Mouse (Mus musculus): Measurements from ENCODE around the gene Hnrnpc.

Hnrnpc gene

GRCm38 (mm10) chr14:52103856-52104676, at the start of gene Hnrnpc:
TSS of gene Hnrnpc (minus strand) at chr14:52104028.
- DNase-seq (ENCODE audit: low read depth, low spot score), result peak; percentile 100

- no peak for DNase-seq (ENCODE audit: low read depth, low spot score)
Measured at GRCm38 (mm10) chr14:52152613-52153012, 48.8 kb upstream of the Hnrnpc start.

GRCm38 (mm10) chr14:52152179-52152578, 48.4 kb upstream of the Hnrnpc start:
- no peak for DNase-seq (ENCODE audit: low read depth, low spot score)

- no peak for DNase-seq (ENCODE audit: low read depth, low spot score)
Measured at GRCm38 (mm10) chr14:52149888-52150287, 46.1 kb upstream of the Hnrnpc start.

- peak; percentile 40 for DNase-seq (ENCODE audit: low read depth, low spot score)
Measured at GRCm38 (mm10) chr14:52146540-52146939, 42.7 kb upstream of the Hnrnpc start.

GRCm38 (mm10) chr14:52144165-52144564, 40.3 kb upstream of the Hnrnpc start:
- DNase-seq (ENCODE audit: low read depth, low spot score), result no peak

- DNase-seq (ENCODE audit: low read depth, low spot score), result no peak
Measured at GRCm38 (mm10) chr14:52141445-52142127, 37.8 kb upstream of the Hnrnpc start.

GRCm38 (mm10) chr14:52140577-52141444, 37.0 kb upstream of the Hnrnpc start:
- DNase-seq (ENCODE audit: low read depth, low spot score), result peak; percentile 82

GRCm38 (mm10) chr14:52133584-52133983, 29.8 kb upstream of the Hnrnpc start:
- no peak for DNase-seq (ENCODE audit: low read depth, low spot score)

GRCm38 (mm10) chr14:52124636-52125035, 20.8 kb upstream of the Hnrnpc start:
- DNase-seq (ENCODE audit: low read depth, low spot score), result no peak

- peak; percentile 78 for DNase-seq (ENCODE audit: low read depth, low spot score)
Measured at GRCm38 (mm10) chr14:52123918-52124317, 20.1 kb upstream of the Hnrnpc start.

GRCm38 (mm10) chr14:52120169-52120568, 16.3 kb upstream of the Hnrnpc start:
- no peak for DNase-seq (ENCODE audit: low read depth, low spot score)

GRCm38 (mm10) chr14:52118823-52119608, 15.2 kb upstream of the Hnrnpc start:
- peak; percentile 44 for DNase-seq (ENCODE audit: low read depth, low spot score)

- DNase-seq (ENCODE audit: low read depth, low spot score), result no peak
Measured at GRCm38 (mm10) chr14:52118456-52118822, 14.6 kb upstream of the Hnrnpc start.

- DNase-seq (ENCODE audit: low read depth, low spot score), result no peak
Measured at GRCm38 (mm10) chr14:52117241-52117640, 13.4 kb upstream of the Hnrnpc start.

GRCm38 (mm10) chr14:52114101-52114500, 10.3 kb upstream of the Hnrnpc start:
- no peak for DNase-seq (ENCODE audit: low read depth, low spot score)

- DNase-seq (ENCODE audit: low read depth, low spot score), result no peak
Measured at GRCm38 (mm10) chr14:52110346-52110745, 6.5 kb upstream of the Hnrnpc start, which contains the start of gene Rpgrip1. TSS of gene Rpgrip1 (plus strand) at chr14:52110704.

GRCm38 (mm10) chr14:52108025-52108424, 4.2 kb upstream of the Hnrnpc start:
- no peak for DNase-seq (ENCODE audit: low read depth, low spot score)

GRCm38 (mm10) chr14:52106741-52107140, 2.9 kb upstream of the Hnrnpc start:
- DNase-seq (ENCODE audit: low read depth, low spot score), result no peak

GRCm38 (mm10) chr14:52105308-52105707, 1.5 kb upstream of the Hnrnpc start:
- DNase-seq (ENCODE audit: low read depth, low spot score), result no peak

GRCm38 (mm10) chr14:52104677-52105285, 953 bp upstream of the Hnrnpc start:
- DNase-seq (ENCODE audit: low read depth, low spot score), result no peak

Measured in CD4-positive helper T cell, adult 2 months (primary cell).